Mouse (Mus musculus): Measurements from ENCODE around the gene Rnd3. TPM values are rescaled to one million over a fixed set of nuclear protein-coding genes. Genes with fewer than 3 reads are reported as not detected.

Rnd3 gene
- polyA plus RNA-seq, 1 experiment, result 27.7 TPM

- DNase-seq (ENCODE audit: extremely low spot score in 1 of 2, low spot score in 1 of 2), result no peak
Measured at GRCm38 (mm10) chr2:51132181-51132580, 16.7 kb downstream of the Rnd3 start.

- DNase-seq (ENCODE audit: extremely low spot score in 1 of 2, low spot score in 1 of 2), result no peak
Measured at GRCm38 (mm10) chr2:51128090-51128489, 20.8 kb downstream of the Rnd3 start.

- no peak for DNase-seq (ENCODE audit: extremely low spot score in 1 of 2, low spot score in 1 of 2)
Measured at GRCm38 (mm10) chr2:51110271-51110670, 38.6 kb downstream of the Rnd3 start.

GRCm38 (mm10) chr2:51108631-51109030 lies 40.3 kb downstream of the Rnd3 start:
- no peak for DNase-seq (ENCODE audit: extremely low spot score in 1 of 2, low spot score in 1 of 2)

GRCm38 (mm10) chr2:51101187-51101586 lies 47.7 kb downstream of the Rnd3 start:
- DNase-seq (ENCODE audit: extremely low spot score in 1 of 2, low spot score in 1 of 2), result no peak

GRCm38 (mm10) chr2:51099987-51100386 lies 48.9 kb downstream of the Rnd3 start:
- no peak for DNase-seq (ENCODE audit: extremely low spot score in 1 of 2, low spot score in 1 of 2)

GRCm38 (mm10) chr2:51099240-51099639 lies 49.7 kb downstream of the Rnd3 start:
- DNase-seq (ENCODE audit: extremely low spot score in 1 of 2, low spot score in 1 of 2), result no peak

GRCm38 (mm10) chr2:51090688-51091087 lies 58.2 kb downstream of the Rnd3 start:
- DNase-seq (ENCODE audit: extremely low spot score in 1 of 2, low spot score in 1 of 2), result no peak

GRCm38 (mm10) chr2:51090049-51090448 lies 58.9 kb downstream of the Rnd3 start:
- no peak for DNase-seq (ENCODE audit: extremely low spot score in 1 of 2, low spot score in 1 of 2)

GRCm38 (mm10) chr2:51088843-51089573 lies 59.9 kb downstream of the Rnd3 start:
- DNase-seq (ENCODE audit: extremely low spot score in 1 of 2, low spot score in 1 of 2), result no peak

GRCm38 (mm10) chr2:51088123-51088453 lies 60.8 kb downstream of the Rnd3 start:
- no peak for DNase-seq (ENCODE audit: extremely low spot score in 1 of 2, low spot score in 1 of 2)

- DNase-seq (ENCODE audit: extremely low spot score in 1 of 2, low spot score in 1 of 2), result no peak
Measured at GRCm38 (mm10) chr2:51087307-51088122, 61.4 kb downstream of the Rnd3 start.

- DNase-seq (ENCODE audit: extremely low spot score in 1 of 2, low spot score in 1 of 2), result no peak
Measured at GRCm38 (mm10) chr2:51085155-51085554, 63.8 kb downstream of the Rnd3 start.

GRCm38 (mm10) chr2:51082714-51083351 lies 66.1 kb downstream of the Rnd3 start:
- peak; percentile 6 to 37 for DNase-seq (ENCODE audit: extremely low spot score in 1 of 2, low spot score in 1 of 2)
